ENCODE assay signal across 9 mouse cellular contexts in genomic region chr3:90076921-90077716, GRCm38 (mm10). TPM values are rescaled to one million over a fixed set of nuclear protein-coding genes. Genes with fewer than 3 reads are reported as not detected.
DNase-seq lines count a peak whose midpoint lies in the region; ATAC-seq and TF ChIP-seq lines count a peak whose summit lies in the region.
"Had no signal": no experiment of that assay in that cellular context is flagged by ENCODE, and none has a peak within 500 bp of the region (broad histone marks: within the 10 kb centered on the region; RNA-seq: fewer than 3 reads in every experiment).

No protein-coding gene starts in this region.

- no peaks in the 10 kb centered on the region for H3K27me3 ChIP-seq in CH12.LX (replicated peaks)
- no peaks in the 10 kb centered on the region for H3K27me3 ChIP-seq in embryonic facial prominence, embryonic 12.5 days
- no peaks in the 10 kb centered on the region for H3K27me3 ChIP-seq in heart, embryonic 15.5 days
- H3K27me3 ChIP-seq in lung, embryonic 14.5 days (ENCODE audit: insufficient read depth, low read length), result no peaks in the 10 kb centered on the region

- no peaks in the 10 kb centered on the region for H3K9me3 ChIP-seq in CH12.LX (replicated peaks; ENCODE audit: low read length)
- no peaks in the 10 kb centered on the region for H3K9me3 ChIP-seq in embryonic facial prominence, embryonic 12.5 days
- H3K9me3 ChIP-seq in heart, embryonic 15.5 days (replicated peaks), result no peaks in the 10 kb centered on the region
- no peaks in the 10 kb centered on the region for H3K9me3 ChIP-seq in lung, embryonic 14.5 days (ENCODE audit: low read depth, low read length)

- dilution Hi-C loops in CH12.LX (cut with MboI; ENCODE audit: extremely low pct_ligation_motif_present, extremely low pct_unique_long_range_greater_than_20kb, low sequenced_read_pairs), result no loop called here

- in situ Hi-C loops in CH12.LX (cut with MboI; ENCODE audit: low pct_ligation_motif_present, low pct_unique_long_range_greater_than_20kb, low sequenced_read_pairs), result loop anchor here (10.0 kb wide), 2 partner anchors 112 to 282 kb away; partner anchors contain the start of gene Atp8b2

- no peak overlapping the region for H3K27ac ChIP-seq in CH12.LX (ENCODE audit: insufficient read depth, low read depth)
- no peak overlapping the region for H3K27ac ChIP-seq in embryonic facial prominence, embryonic 12.5 days
- H3K27ac ChIP-seq in heart, embryonic 15.5 days, result no peak overlapping the region; the same call in 1 of the 2 replicates
- no peak overlapping the region for H3K27ac ChIP-seq in lung, embryonic 14.5 days (ENCODE audit: low read depth)
- H3K27ac ChIP-seq: macrophage had no signal

- TF ChIP-seq RAD21 in CH12.LX (IDR thresholded peaks at IDR 0.05; ENCODE audit: low read depth, low read length), result peak; percentile 90

- ATAC-seq in embryonic facial prominence, embryonic 12.5 days (ENCODE audit: insufficient number of reproducible peaks, insufficient read depth, low FRiP score, low TSS enrichment), result no peak
- no peak for ATAC-seq in heart, embryonic 15.5 days (replicated peaks; ENCODE audit: insufficient number of reproducible peaks, insufficient read depth, low FRiP score, low read depth)
- no peak for ATAC-seq in lung, embryonic 14.5 days (ENCODE audit: insufficient read depth)

- H3K4me3 ChIP-seq in CH12.LX (replicated peaks in 1 of 3; ENCODE audit: low read depth in 2 of 3, low read length in 2 of 3, poor library complexity in 1 of 3), result no peak overlapping the region
- H3K4me3 ChIP-seq in embryonic facial prominence, embryonic 12.5 days, result no peak overlapping the region
- 0 out of 2 replicates have a peak overlapping the region, but pooled peaks have one; percentile 2 for H3K4me3 ChIP-seq in heart, embryonic 15.5 days
- no peak overlapping the region for H3K4me3 ChIP-seq in lung, embryonic 14.5 days (ENCODE audit: low read depth, low read length)

- DNase-seq in CH12.LX (ENCODE audit: extremely low read depth), result peak; percentile 86
- DNase-seq in adrenal gland, adult 8-10 months, result peak; percentile 74
- peak; percentile 84 to 90 for DNase-seq in kidney, postnatal 36 days
- peak; percentile 94 for DNase-seq in lung, embryonic 14.5 days
- DNase-seq in right cerebral cortex, adult 2 months (ENCODE audit: low spot score in 2 of 2), result peak; percentile 87 to 89
- DNase-seq in urinary bladder, postnatal 25 days (ENCODE audit: low spot score), result peak; percentile 81

- H3K4me2 ChIP-seq in CH12.LX (ENCODE audit: insufficient read depth, low read depth, poor library complexity, severe bottlenecking), result no peak overlapping the region
- peak overlapping the region; percentile 30 for H3K4me2 ChIP-seq in embryonic facial prominence, embryonic 12.5 days (replicated peaks)
- H3K4me2 ChIP-seq in heart, embryonic 15.5 days, result peak overlapping the region; percentile 36
- 0 out of 2 replicates have a peak overlapping the region, but pooled peaks have one; percentile 35 for H3K4me2 ChIP-seq in lung, embryonic 14.5 days

- no peak for TF ChIP-seq POLR2A in CH12.LX (IDR thresholded peaks at IDR 0.05; ENCODE audit: low read depth, low read length)

- no peak for TF ChIP-seq EP300 in CH12.LX (IDR thresholded peaks at IDR 0.05; ENCODE audit: low read length)

- no peak overlapping the region for H3K9ac ChIP-seq in CH12.LX (ENCODE audit: insufficient read depth, low read depth)
- no peak overlapping the region for H3K9ac ChIP-seq in embryonic facial prominence, embryonic 12.5 days
- H3K9ac ChIP-seq in heart, embryonic 15.5 days, result no peak overlapping the region
- H3K9ac ChIP-seq in lung, embryonic 14.5 days, result no peak overlapping the region

- peaks cover 0 to under 1% of the 10 kb centered on the region in 2 experiments for H3K36me3 ChIP-seq in CH12.LX (replicated peaks in 1 of 2; ENCODE audit: control insufficient read depth in 1 of 2, insufficient read depth in 1 of 2, low read length in 1 of 2)
- H3K36me3 ChIP-seq in embryonic facial prominence, embryonic 12.5 days, result no peaks in the 10 kb centered on the region
- H3K36me3 ChIP-seq in heart, embryonic 15.5 days, result no peaks in the 10 kb centered on the region
- H3K36me3 ChIP-seq in lung, embryonic 14.5 days (ENCODE audit: insufficient read depth), result 0 out of 2 replicates have a peak, but pooled peaks cover 2% of the 10 kb centered on the region

- peaks cover 18% of the 10 kb centered on the region for H3K79me2 ChIP-seq in CH12.LX (replicated peaks; ENCODE audit: control insufficient read depth, extremely low read depth, insufficient read depth, poor library complexity, severe bottlenecking)

- peak; percentile 81 to 90 for TF ChIP-seq CTCF in CH12.LX (conservative IDR thresholded peaks at IDR 0.05 in 1 of 2, IDR thresholded peaks at IDR 0.05 in 1 of 2; ENCODE audit: low read depth in 2 of 2, low read length in 2 of 2)
- TF ChIP-seq CTCF in lung, embryonic 14.5 days (IDR thresholded peaks at IDR 0.05; ENCODE audit: low read depth), result peak; percentile 81

- H3K4me1 ChIP-seq in CH12.LX (ENCODE audit: control insufficient read depth in 1 of 2, insufficient read depth in 2 of 2), result peaks cover 4 to 28% of the 10 kb centered on the region in 2 experiments
- H3K4me1 ChIP-seq in embryonic facial prominence, embryonic 12.5 days, result peaks cover 22% of the 10 kb centered on the region
- H3K4me1 ChIP-seq in heart, embryonic 15.5 days (replicated peaks), result peaks cover 27% of the 10 kb centered on the region
- H3K4me1 ChIP-seq in lung, embryonic 14.5 days (ENCODE audit: insufficient read depth), result peaks cover 10% of the 10 kb centered on the region

- 11% methylated on average over 5 of the region's 5 CpGs for WGBS in embryonic facial prominence, embryonic 12.5 days
- WGBS in heart, embryonic 15.5 days, result 14% methylated on average over 5 of the region's 5 CpGs
- 8% methylated on average over 5 of the region's 5 CpGs for WGBS in lung, embryonic 14.5 days

TF ChIP-seq in CH12.LX, 34 proteins besides CTCF, POLR2A, EP300 and RAD21 (continues in another document):
- TF ChIP-seq ELF1 (IDR thresholded peaks at IDR 0.05; ENCODE audit: low read depth, low read length) (peak; percentile 36; the same call in 1 of the 2 replicates), IRF4 (IDR thresholded peaks at IDR 0.05; ENCODE audit: low read depth, low read length) (peak; percentile 38; the same call in 1 of the 2 replicates), UBTF (IDR thresholded peaks at IDR 0.05; ENCODE audit: low read depth, low read length) (no peak), ETS1 (conservative IDR thresholded peaks at IDR 0.05; ENCODE audit: low read depth, low read length) (no peak), E2F4 (IDR thresholded peaks at IDR 0.05; ENCODE audit: insufficient replicate concordance, low read depth, low read length) (peak; percentile 55; the same call in 1 of the 2 replicates), ZC3H11A (IDR thresholded peaks at IDR 0.05; ENCODE audit: low read depth, low read length) (no peak; the same call in 1 of the 2 replicates), JUND (conservative IDR thresholded peaks at IDR 0.05; ENCODE audit: low read depth, low read length) (0 out of 2 replicates have a peak, but pooled peaks have one; percentile 26), TCF12 (IDR thresholded peaks at IDR 0.05; ENCODE audit: low read depth, low read length) (no peak), MXI1 (IDR thresholded peaks at IDR 0.05; ENCODE audit: low read depth, low read length) (0 out of 2 replicates have a peak, but pooled peaks have one; percentile 40), MYC (IDR thresholded peaks at IDR 0.05; ENCODE audit: low read depth, low read length) (peak; percentile 61; the same call in 1 of the 2 replicates), ZKSCAN1 (IDR thresholded peaks at IDR 0.05; ENCODE audit: borderline replicate concordance, low read depth, low read length) (no peak), SIN3A (IDR thresholded peaks at IDR 0.05; ENCODE audit: low read length) (peak; percentile 42; the same call in 1 of the 2 replicates)

RNA-seq across cellular contexts. Expression of gene Tpm3, which starts 4.7 kb away (rescaled TPM):
- total RNA-seq in CH12.LX (2012; rRNA removed), result 309 and 364 TPM in 2 replicates
- total RNA-seq in CH12.LX (2014; rRNA removed), result 448 and 501 TPM in 2 replicates
- polyA plus RNA-seq in CH12.LX (2012; ENCODE audit: insufficient read length, low read depth), result 810 and 952 TPM in 2 replicates
- total RNA-seq in adrenal gland, adult 8-10 months (2022), result 100 to 1,000 TPM; 162 to 262 (median 231) TPM
- 517 TPM in 2 replicates for polyA plus RNA-seq in embryonic facial prominence, embryonic 12.5 days (2016; fragmentation: Nextera tagmentation; extraction: Ambion mirVana)
- polyA plus RNA-seq in heart, embryonic 15.5 days (2015; fragmentation: Nextera tagmentation; extraction: Ambion mirVana), result 239 and 307 TPM in 2 replicates
- 634 and 654 TPM in 2 replicates for polyA plus RNA-seq in lung, embryonic 14.5 days (2014; fragmentation: Nextera tagmentation; extraction: Ambion mirVana)

RNA-seq across cellular contexts. Expression of gene Ubap2l, which starts 24.7 kb away (rescaled TPM):
- total RNA-seq in CH12.LX (2012; rRNA removed) (72.6 and 83.7 TPM in 2 replicates), CH12.LX (2014; rRNA removed) (48.5 and 49.0 TPM in 2 replicates)
- polyA plus RNA-seq in CH12.LX (2012; ENCODE audit: insufficient read length, low read depth), result 189 and 201 TPM in 2 replicates
- 100 to 1,000 TPM; 135 to 210 (median 161) TPM for total RNA-seq in adrenal gland, adult 8-10 months (2022)
- 203 and 230 TPM in 2 replicates for polyA plus RNA-seq in embryonic facial prominence, embryonic 12.5 days (2016; fragmentation: Nextera tagmentation; extraction: Ambion mirVana)
- polyA plus RNA-seq in heart, embryonic 15.5 days (2015; fragmentation: Nextera tagmentation; extraction: Ambion mirVana), result 120 and 126 TPM in 2 replicates
- 236 and 257 TPM in 2 replicates for polyA plus RNA-seq in lung, embryonic 14.5 days (2014; fragmentation: Nextera tagmentation; extraction: Ambion mirVana)

RNA-seq across cellular contexts. Expression of gene 4933434E20Rik, which starts 25.7 kb away (rescaled TPM):
- total RNA-seq in CH12.LX (2012; rRNA removed) (89.5 and 92.2 TPM in 2 replicates), CH12.LX (2014; rRNA removed) (126 and 133 TPM in 2 replicates)
- polyA plus RNA-seq in CH12.LX (2012; ENCODE audit: insufficient read length, low read depth), result 101 and 102 TPM in 2 replicates
- 100 to 1,000 TPM in 3 of 4 experiments, 10 to 100 TPM in 1; 88.7 to 119 (median 108) TPM for total RNA-seq in adrenal gland, adult 8-10 months (2022)
- polyA plus RNA-seq in embryonic facial prominence, embryonic 12.5 days (2016; fragmentation: Nextera tagmentation; extraction: Ambion mirVana), result 147 and 149 TPM in 2 replicates
- 129 and 134 TPM in 2 replicates for polyA plus RNA-seq in heart, embryonic 15.5 days (2015; fragmentation: Nextera tagmentation; extraction: Ambion mirVana)
- polyA plus RNA-seq in lung, embryonic 14.5 days (2014; fragmentation: Nextera tagmentation; extraction: Ambion mirVana), result 136 and 143 TPM in 2 replicates

RNA-seq across cellular contexts. Expression of gene Nup210l, which starts 26.8 kb away (rescaled TPM):
- total RNA-seq in CH12.LX (2012; rRNA removed) (0.42 and 0.67 TPM in 2 replicates), CH12.LX (2014; rRNA removed) (0.43 and 0.63 TPM in 2 replicates)
- 0.47 and 0.61 TPM in 2 replicates for polyA plus RNA-seq in CH12.LX (2012; ENCODE audit: insufficient read length, low read depth)
- 1 to 10 TPM in 1 of 4 experiments, under 1 TPM in 3; 0.35 to 1.1 (median 0.54) TPM for total RNA-seq in adrenal gland, adult 8-10 months (2022)
- 0.35 and 0.43 TPM in 2 replicates for polyA plus RNA-seq in embryonic facial prominence, embryonic 12.5 days (2016; fragmentation: Nextera tagmentation; extraction: Ambion mirVana)
- polyA plus RNA-seq in heart, embryonic 15.5 days (2015; fragmentation: Nextera tagmentation; extraction: Ambion mirVana), result 0.20 and 0.25 TPM in 2 replicates
- 0.39 and 0.58 TPM in 2 replicates for polyA plus RNA-seq in lung, embryonic 14.5 days (2014; fragmentation: Nextera tagmentation; extraction: Ambion mirVana)
- polyA plus RNA-seq: macrophage had no signal
